Mouse (Mus musculus): Measurements from ENCODE around the gene Hdgfl2. TPM values are rescaled to one million over a fixed set of nuclear protein-coding genes. Genes with fewer than 3 reads are reported as not detected.
"Not testable (repeated sequence)": the region's sequence is repeated elsewhere in the genome, so short reads cannot be mapped to it uniquely, and the experiment has no call there.

Hdgfl2 gene
- polyA plus RNA-seq, 1 experiment from 2014 or later, result 119 TPM

DNA sequence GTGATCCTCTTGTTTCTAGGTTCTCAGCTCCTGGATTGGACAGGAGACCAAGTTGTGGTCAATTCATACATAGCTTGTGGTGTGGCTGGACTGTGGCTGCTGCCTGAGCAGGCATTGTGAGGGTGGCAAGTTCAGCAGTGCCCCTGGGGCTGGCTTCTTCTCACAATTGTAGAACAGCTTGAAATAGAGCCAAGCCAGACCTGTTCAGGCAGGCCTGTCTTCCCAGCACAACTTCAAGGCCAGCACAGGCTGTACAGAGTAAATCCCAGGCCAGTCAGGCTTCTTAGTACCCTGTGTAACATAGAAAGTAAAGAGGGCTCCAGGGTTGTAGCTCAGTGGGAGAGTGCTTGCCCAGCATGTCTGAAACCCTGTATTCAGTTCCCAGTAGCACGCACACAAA is 13.4 kb downstream of the Hdgfl2 start:
- H3K27ac ChIP-seq (replicated peaks), result no peak overlapping the region
- peaks cover 46% of the 10 kb centered on the region for H3K36me3 ChIP-seq
- H3K4me3 ChIP-seq (replicated peaks), result no peak overlapping the region
- no peaks in the 10 kb centered on the region for H3K27me3 ChIP-seq
- no peak for ATAC-seq (ENCODE audit: insufficient number of reproducible peaks, low FRiP score, low TSS enrichment, low read depth)
- no peaks in the 10 kb centered on the region for H3K9me3 ChIP-seq (replicated peaks)
- H3K9ac ChIP-seq, result 0 out of 2 replicates have a peak overlapping the region, but pooled peaks have one; percentile 21
- 69% methylated on average over 1 of the region's 1 CpGs for WGBS
- no peak overlapping the region for H3K4me2 ChIP-seq (replicated peaks)
- H3K4me1 ChIP-seq, result peaks cover 5% of the 10 kb centered on the region; the same call in 1 of the 2 replicates

DNA sequence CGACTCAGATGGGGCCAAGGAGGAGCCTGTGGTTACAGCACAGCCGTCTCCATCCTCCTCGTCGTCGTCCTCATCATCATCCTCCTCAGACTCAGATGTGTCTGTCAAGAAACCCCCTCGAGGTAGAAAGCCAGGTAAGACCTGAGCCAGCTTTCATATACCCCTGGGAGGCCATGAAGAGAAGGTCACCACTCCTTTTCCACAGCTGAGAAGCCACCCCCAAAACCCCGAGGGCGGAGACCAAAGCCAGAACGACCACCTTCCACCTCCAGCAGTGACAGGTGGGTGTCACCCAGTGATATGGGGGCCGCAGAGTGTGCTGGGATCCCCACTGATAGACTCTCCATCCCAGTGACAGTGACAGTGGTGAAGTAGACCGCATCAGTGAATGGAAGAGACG is 17.4 kb downstream of the Hdgfl2 start:
- H3K36me3 ChIP-seq, result peaks cover 70% of the 10 kb centered on the region
- peaks cover 5% of the 10 kb centered on the region; the same call in 1 of the 2 replicates for H3K4me1 ChIP-seq
- ATAC-seq (ENCODE audit: insufficient number of reproducible peaks, low FRiP score, low TSS enrichment, low read depth), result no peak
- H3K4me3 ChIP-seq (replicated peaks), result no peak overlapping the region
- H3K9ac ChIP-seq, result no peak overlapping the region
- no peaks in the 10 kb centered on the region for H3K27me3 ChIP-seq
- H3K9me3 ChIP-seq (replicated peaks), result no peaks in the 10 kb centered on the region
- H3K4me2 ChIP-seq (replicated peaks), result no peak overlapping the region
- H3K27ac ChIP-seq (replicated peaks), result no peak overlapping the region
- WGBS, result 85% methylated on average over 12 of the region's 12 CpGs

DNA sequence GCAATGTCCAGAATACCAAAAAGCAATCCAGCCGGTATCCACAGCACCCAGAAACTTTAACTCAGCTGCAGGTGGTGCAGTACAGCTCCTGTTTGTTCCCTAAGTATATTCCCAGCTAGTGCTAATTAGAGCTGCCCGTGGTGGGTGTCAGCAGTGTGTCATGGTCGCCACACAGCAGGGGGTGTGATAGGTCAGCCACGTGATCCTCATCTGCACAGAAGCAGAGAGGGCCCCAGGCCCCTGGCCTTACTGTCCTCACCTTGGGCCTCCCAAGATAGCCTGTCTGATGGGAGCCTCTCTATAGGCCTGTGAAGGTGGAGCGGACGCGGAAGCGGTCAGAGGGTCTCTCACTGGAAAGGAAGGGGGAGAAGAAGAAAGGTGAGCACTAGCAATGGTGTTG is 18.7 kb downstream of the Hdgfl2 start:
- Histone ChIP-seq H3K4me1 (peaks cover 4% of the 10 kb centered on the region; the same call in 1 of the 2 replicates), H3K9ac (no peak overlapping the region), H3K27me3 (no peaks in the 10 kb centered on the region), H3K27ac (replicated peaks) (no peak overlapping the region), H3K36me3 (peaks cover 82% of the 10 kb centered on the region), H3K4me3 (replicated peaks) (no peak overlapping the region), H3K4me2 (replicated peaks) (no peak overlapping the region), H3K9me3 (replicated peaks) (no peaks in the 10 kb centered on the region)
- no peak for ATAC-seq (ENCODE audit: insufficient number of reproducible peaks, low FRiP score, low TSS enrichment, low read depth)
- 89% methylated on average over 8 of the region's 8 CpGs for WGBS

DNA sequence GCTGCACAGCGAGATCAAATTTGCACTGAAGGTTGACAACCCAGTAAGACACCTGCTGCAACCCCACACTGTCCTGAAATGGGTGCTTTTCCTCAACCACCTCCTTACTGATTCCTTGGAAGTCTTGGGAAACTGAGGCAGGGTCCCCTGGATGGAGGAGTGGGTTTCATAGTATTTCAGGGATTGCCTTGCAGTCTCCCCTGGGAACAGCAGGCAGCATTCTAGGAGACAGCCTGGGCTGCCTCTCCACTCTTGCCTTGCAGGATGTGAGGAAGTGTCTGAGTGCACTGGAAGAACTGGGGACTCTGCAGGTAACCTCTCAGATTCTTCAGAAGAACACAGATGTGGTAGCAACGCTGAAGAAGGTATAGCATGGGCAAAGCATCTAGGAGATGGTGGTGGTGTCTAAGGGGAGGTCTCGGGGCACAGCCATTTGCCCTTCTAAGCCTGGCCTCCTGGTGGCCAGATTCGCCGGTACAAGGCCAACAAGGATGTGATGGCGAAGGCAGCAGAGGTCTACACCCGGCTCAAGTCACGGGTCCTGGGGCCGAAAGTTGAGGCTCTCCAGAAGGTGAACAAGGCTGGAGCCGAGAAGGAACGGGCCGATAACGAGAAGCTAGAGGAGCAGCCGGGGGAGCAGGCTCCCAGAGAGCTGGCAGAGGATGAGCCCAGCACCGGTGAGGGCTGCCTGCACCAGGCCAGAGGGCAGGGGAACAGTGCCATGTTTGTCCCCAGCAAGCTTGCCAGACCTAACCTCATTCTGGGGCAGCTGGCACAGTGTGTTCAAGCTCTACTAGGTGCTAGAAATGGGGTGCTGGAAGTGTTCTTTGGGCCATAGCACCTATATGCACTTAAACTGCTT is 19.5 kb downstream of the Hdgfl2 start:
- H3K27ac ChIP-seq (replicated peaks), result no peak overlapping the region
- H3K4me2 ChIP-seq (replicated peaks), result no peak overlapping the region
- no peaks in the 10 kb centered on the region for H3K9me3 ChIP-seq (replicated peaks)
- peaks cover 80% of the 10 kb centered on the region for H3K36me3 ChIP-seq
- 88% methylated on average over 15 of the region's 15 CpGs for WGBS
- ATAC-seq (ENCODE audit: insufficient number of reproducible peaks, low FRiP score, low TSS enrichment, low read depth), result no peak
- H3K4me3 ChIP-seq (replicated peaks), result no peak overlapping the region
- H3K9ac ChIP-seq, result no peak overlapping the region
- H3K27me3 ChIP-seq, result no peaks in the 10 kb centered on the region
- no peaks in the 10 kb centered on the region for H3K4me1 ChIP-seq

GRCm38 (mm10) chr17:56100811-56101210 is 21.4 kb downstream of the Hdgfl2 start:
- Histone ChIP-seq H3K36me3 (peaks cover 78% of the 10 kb centered on the region), H3K4me1 (no peaks in the 10 kb centered on the region)

DNA sequence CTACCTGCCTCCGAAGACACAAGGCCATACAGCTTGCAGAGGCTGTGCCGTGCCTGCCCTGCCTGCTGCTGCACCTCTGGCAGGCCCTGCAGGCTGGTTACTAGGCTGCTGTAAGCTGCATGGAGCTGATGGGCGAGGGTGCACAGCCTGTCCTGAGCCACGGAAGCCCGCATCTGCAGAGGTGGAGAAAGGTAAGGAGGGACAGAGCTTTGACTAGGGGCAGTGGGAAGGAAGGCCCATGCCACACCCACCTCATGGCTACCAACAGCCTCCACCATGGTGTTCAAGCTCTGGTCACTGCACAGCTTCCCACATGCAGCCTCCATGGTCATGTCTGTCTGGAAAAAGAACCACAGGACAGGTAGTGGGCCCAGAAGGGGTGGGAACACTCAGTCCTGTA is 22.7 kb downstream of the Hdgfl2 start:
- no peak overlapping the region for H3K9ac ChIP-seq
- no peak overlapping the region for H3K4me2 ChIP-seq (replicated peaks)
- H3K4me1 ChIP-seq, result no peaks in the 10 kb centered on the region
- H3K36me3 ChIP-seq, result peaks cover 64% of the 10 kb centered on the region
- no peak for ATAC-seq (ENCODE audit: insufficient number of reproducible peaks, low FRiP score, low TSS enrichment, low read depth)
- no peak overlapping the region for H3K4me3 ChIP-seq (replicated peaks)
- H3K27me3 ChIP-seq, result no peaks in the 10 kb centered on the region
- H3K27ac ChIP-seq (replicated peaks), result no peak overlapping the region
- no peaks in the 10 kb centered on the region for H3K9me3 ChIP-seq (replicated peaks)
- 84% methylated on average over 5 of the region's 5 CpGs for WGBS

More at GRCm38 (mm10) chr17:56100811-56101210, 21.4 kb downstream of the Hdgfl2 start:
- no peak overlapping the region for H3K4me3 ChIP-seq (replicated peaks)
- no peak for ATAC-seq (ENCODE audit: insufficient number of reproducible peaks, low FRiP score, low TSS enrichment, low read depth)
- H3K27ac ChIP-seq (replicated peaks), result no peak overlapping the region
- H3K9ac ChIP-seq, result no peak overlapping the region
- H3K27me3 ChIP-seq, result no peaks in the 10 kb centered on the region
- H3K9me3 ChIP-seq (replicated peaks), result no peaks in the 10 kb centered on the region
- 91% methylated on average over 3 of the region's 3 CpGs for WGBS
- no peak overlapping the region for H3K4me2 ChIP-seq (replicated peaks)

GRCm38 (mm10) chr17:56102927-56103326 is 23.5 kb downstream of the Hdgfl2 start:
- no peaks in the 10 kb centered on the region for H3K4me1 ChIP-seq
- H3K27ac ChIP-seq (replicated peaks), result no peak overlapping the region
- ATAC-seq (ENCODE audit: insufficient number of reproducible peaks, low FRiP score, low TSS enrichment, low read depth), result no peak
- H3K9ac ChIP-seq, result no peak overlapping the region
- H3K4me2 ChIP-seq (replicated peaks), result no peak overlapping the region
- no peaks in the 10 kb centered on the region for H3K27me3 ChIP-seq
- WGBS, result 94% methylated on average over 9 of the region's 9 CpGs
- no peak overlapping the region for H3K4me3 ChIP-seq (replicated peaks)
- H3K9me3 ChIP-seq (replicated peaks), result no peaks in the 10 kb centered on the region
- H3K36me3 ChIP-seq, result peaks cover 56% of the 10 kb centered on the region

DNA sequence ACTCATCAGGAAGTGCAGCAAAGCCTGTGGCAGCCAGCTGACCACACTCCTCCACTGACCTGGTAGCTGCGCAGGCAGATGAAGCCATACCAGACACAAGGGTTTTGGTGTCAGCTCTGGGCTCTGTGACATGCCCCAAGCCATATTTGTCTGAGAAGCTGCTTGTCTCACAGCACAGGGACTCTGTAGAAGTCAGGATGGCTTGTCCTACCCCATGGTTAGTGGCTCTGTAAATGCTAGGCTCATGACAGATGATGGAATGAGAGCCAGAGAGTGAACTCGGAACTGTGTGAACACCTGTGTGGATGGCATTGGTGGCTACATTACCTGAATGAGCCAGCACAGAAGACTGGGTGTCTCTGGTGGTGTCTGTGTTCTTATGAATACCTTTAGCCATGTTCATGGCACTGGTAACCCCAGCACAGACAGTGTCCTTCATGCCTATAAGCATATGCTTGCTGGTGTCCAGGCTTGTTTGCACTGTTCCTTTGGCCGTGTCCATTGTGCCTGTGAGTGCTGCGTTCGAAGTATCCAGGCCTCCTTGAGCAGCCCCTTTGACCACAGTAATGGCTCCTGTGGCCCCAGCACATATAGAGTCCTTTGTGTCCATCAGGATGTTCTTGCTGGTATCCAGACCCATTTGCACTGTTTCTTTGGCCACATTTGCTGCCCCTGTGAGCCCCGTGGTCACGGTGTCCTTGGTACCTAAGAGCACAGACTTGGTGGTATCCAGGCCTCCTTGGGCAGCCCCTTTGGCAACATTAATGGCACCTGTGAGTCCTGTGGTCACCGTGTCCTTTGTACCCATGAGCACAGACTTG is 24.2 kb downstream of the Hdgfl2 start:
- Histone ChIP-seq H3K4me2 (replicated peaks) (no peak overlapping the region), H3K9ac (no peak overlapping the region), H3K4me1 (no peaks in the 10 kb centered on the region), H3K36me3 (peaks cover 49% of the 10 kb centered on the region), H3K27ac (replicated peaks) (no peak overlapping the region), H3K9me3 (replicated peaks) (no peaks in the 10 kb centered on the region), H3K27me3 (no peaks in the 10 kb centered on the region), H3K4me3 (replicated peaks) (no peak overlapping the region)
- WGBS, result 93% methylated on average over 8 of the region's 8 CpGs
- ATAC-seq (ENCODE audit: insufficient number of reproducible peaks, low FRiP score, low TSS enrichment, low read depth), result no peak

DNA sequence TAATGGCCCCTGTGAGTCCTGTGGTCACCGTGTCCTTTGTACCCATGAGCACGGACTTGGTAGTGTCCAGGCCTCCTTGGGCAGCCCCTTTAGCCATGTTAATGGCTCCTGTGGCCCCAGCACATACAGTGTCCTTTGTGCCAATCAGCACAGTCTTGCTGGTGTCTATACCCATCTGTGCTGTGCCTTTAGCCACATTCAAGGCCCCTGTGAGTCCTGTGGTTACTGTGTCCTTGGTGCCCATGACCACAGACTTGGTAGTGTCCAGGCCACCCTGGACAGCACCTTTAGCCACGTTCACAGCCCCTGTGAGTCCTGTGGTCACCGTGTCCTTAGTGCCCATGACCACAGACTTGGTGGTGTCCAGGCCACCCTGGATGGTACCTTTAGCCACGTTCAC is 25.4 kb downstream of the Hdgfl2 start:
- not testable (repeated sequence) for ATAC-seq (ENCODE audit: insufficient number of reproducible peaks, low FRiP score, low TSS enrichment, low read depth); H3K4me2 ChIP-seq (replicated peaks); H3K4me3 ChIP-seq (replicated peaks); H3K27ac ChIP-seq (replicated peaks); H3K27me3 ChIP-seq; H3K9ac ChIP-seq; H3K4me1 ChIP-seq; H3K9me3 ChIP-seq (replicated peaks)
- H3K36me3 ChIP-seq, result peaks cover 40% of the 10 kb centered on the region
- 92% methylated on average over 2 of the region's 5 CpGs for WGBS

GRCm38 (mm10) chr17:56106436-56106835 is 27.0 kb downstream of the Hdgfl2 start:
- H3K4me1 ChIP-seq; H3K27me3 ChIP-seq; ATAC-seq (ENCODE audit: insufficient number of reproducible peaks, low FRiP score, low TSS enrichment, low read depth); H3K4me3 ChIP-seq (replicated peaks); H3K27ac ChIP-seq (replicated peaks); H3K9ac ChIP-seq; H3K9me3 ChIP-seq (replicated peaks); H3K4me2 ChIP-seq (replicated peaks): not testable (repeated sequence)
- H3K36me3 ChIP-seq, result peaks cover 24% of the 10 kb centered on the region
- 93% methylated on average over 4 of the region's 4 CpGs for WGBS

DNA sequence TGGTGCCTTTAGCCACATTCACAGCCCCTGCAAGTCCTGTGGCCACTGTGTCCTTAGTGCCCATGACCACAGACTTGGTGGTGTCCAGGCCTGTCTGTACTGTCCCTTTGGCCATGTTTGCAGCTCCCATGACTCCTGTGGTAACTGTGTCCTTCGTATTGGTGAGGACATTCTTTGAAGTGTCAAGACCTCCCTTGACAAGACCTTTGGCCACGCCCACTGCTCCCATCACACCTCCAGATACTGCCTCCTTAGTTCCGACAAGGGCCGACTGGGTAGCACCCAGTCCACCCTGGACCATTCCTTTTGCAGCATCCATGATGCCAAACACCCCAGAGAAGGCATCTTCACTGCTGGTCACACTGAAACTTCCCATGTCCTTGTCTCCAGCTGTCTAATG is 27.5 kb downstream of the Hdgfl2 start:
- 72% methylated on average over 4 of the region's 4 CpGs for WGBS

More for the DNA sequence above, 27.5 kb downstream of the Hdgfl2 start:
- no peak for ATAC-seq (ENCODE audit: insufficient number of reproducible peaks, low FRiP score, low TSS enrichment, low read depth)
- Histone ChIP-seq H3K9me3 (replicated peaks) (no peaks in the 10 kb centered on the region), H3K4me1 (no peaks in the 10 kb centered on the region), H3K36me3 (peaks cover 18% of the 10 kb centered on the region), H3K4me3 (replicated peaks) (no peak overlapping the region), H3K27ac (replicated peaks) (no peak overlapping the region), H3K9ac (no peak overlapping the region), H3K27me3 (no peaks in the 10 kb centered on the region), H3K4me2 (replicated peaks) (no peak overlapping the region)

Measured in embryonic facial prominence, embryonic 15.5 days (tissue).